Mouse (Mus musculus): ENCODE measurements at regions not wholly inside any gene's neighbourhood (a gene's known extent, or its start where the extent isn't known, plus 50 kb on each side); places are given as distances from the start of the nearest gene placed in this dataset.

- no peak for DNase-seq
Observed at GRCm38 (mm10) chr16:30736662-30737326, 137.3 kb downstream of the Fam43a start.

- no peak for DNase-seq
Observed at GRCm38 (mm10) chr16:30737524-30737923, 138.0 kb downstream of the Fam43a start.

GRCm38 (mm10) chr16:30739651-30740050 lies 140.1 kb downstream of the Fam43a start:
- no peak for DNase-seq

- DNase-seq = no peak
Observed at GRCm38 (mm10) chr16:30741192-30741591, 141.7 kb downstream of the Fam43a start.

GRCm38 (mm10) chr16:30742474-30742873 lies 143.0 kb downstream of the Fam43a start:
- DNase-seq = no peak

GRCm38 (mm10) chr16:30743566-30743965 lies 144.0 kb downstream of the Fam43a start:
- DNase-seq = no peak

- no peak for DNase-seq
Observed at GRCm38 (mm10) chr16:30744237-30744636, 144.7 kb downstream of the Fam43a start.

GRCm38 (mm10) chr16:30745598-30746181 lies 146.2 kb downstream of the Fam43a start:
- no peak for DNase-seq

- no peak for DNase-seq
Observed at GRCm38 (mm10) chr16:30746211-30746610, 146.7 kb downstream of the Fam43a start.

GRCm38 (mm10) chr16:30749841-30750240 lies 150.3 kb downstream of the Fam43a start:
- no peak for DNase-seq

- DNase-seq = no peak
Observed at GRCm38 (mm10) chr16:30755771-30756170, 156.2 kb downstream of the Fam43a start.

- DNase-seq = no peak
Observed at GRCm38 (mm10) chr16:30756678-30757077, 157.2 kb downstream of the Fam43a start.

GRCm38 (mm10) chr16:30757556-30757955 lies 158.0 kb downstream of the Fam43a start:
- DNase-seq = no peak

- DNase-seq = no peak
Observed at GRCm38 (mm10) chr16:30758041-30758440, 158.5 kb downstream of the Fam43a start.

- DNase-seq = no peak
Observed at GRCm38 (mm10) chr16:30759503-30759902, 160.0 kb downstream of the Fam43a start.

GRCm38 (mm10) chr16:30761201-30761710 lies 161.7 kb downstream of the Fam43a start:
- no peak for DNase-seq

- no peak for DNase-seq
Observed at GRCm38 (mm10) chr16:30762898-30763595, 163.5 kb downstream of the Fam43a start.

GRCm38 (mm10) chr16:30765591-30765990 lies 166.1 kb downstream of the Fam43a start:
- DNase-seq = no peak

GRCm38 (mm10) chr16:30769007-30769442 lies 169.5 kb downstream of the Fam43a start:
- peak; percentile 24 for DNase-seq

GRCm38 (mm10) chr16:30769467-30769866 lies 169.9 kb downstream of the Fam43a start:
- DNase-seq = peak; percentile 51

- DNase-seq = no peak
Observed at GRCm38 (mm10) chr16:30772802-30773201, 173.3 kb downstream of the Fam43a start.

- DNase-seq = no peak
Observed at GRCm38 (mm10) chr16:30774951-30775661, 175.6 kb downstream of the Fam43a start.

Measured in thymus, postnatal 4 days (tissue).